Mouse (Mus musculus): Measurements from ENCODE around the gene Ccdc183.

Ccdc183 gene

DNA sequence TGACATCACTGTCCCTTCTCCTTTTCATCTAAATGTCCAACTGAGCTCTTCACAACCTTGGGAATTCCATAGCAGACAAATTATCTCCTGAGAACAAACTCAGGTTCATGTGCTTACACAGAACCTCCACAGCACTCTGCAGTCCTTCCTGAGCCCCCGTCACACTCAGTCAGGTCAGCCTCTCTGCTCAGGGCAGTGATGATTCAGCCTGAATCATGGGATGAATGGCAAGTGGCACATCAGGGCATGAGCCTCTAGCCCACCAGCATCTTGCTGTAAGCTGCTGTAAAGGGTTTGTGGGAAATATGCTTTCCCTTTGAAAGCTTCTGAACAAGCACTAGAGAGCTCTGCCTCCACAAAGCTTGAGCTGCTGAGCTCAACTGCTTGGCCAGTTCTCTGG, 18.7 kb downstream of the Ccdc183 start:
- Histone ChIP-seq H3K27me3 (ENCODE audit: insufficient read depth, low read length) (no peaks in the 10 kb centered on the region), H3K36me3 (ENCODE audit: insufficient read depth, low read length) (peaks cover 91% of the 10 kb centered on the region), H3K4me3 (replicated peaks; ENCODE audit: low read length) (no peak overlapping the region), H3K4me1 (replicated peaks; ENCODE audit: low read depth, low read length) (0 out of 2 replicates have a peak, but pooled peaks cover 3% of the 10 kb centered on the region), H3K9me3 (ENCODE audit: low read length) (no peaks in the 10 kb centered on the region)
- TF ChIP-seq CTCF (conservative IDR thresholded peaks at IDR 0.05; ENCODE audit: low read length) (no peak), POU5F1 (IDR thresholded peaks at IDR 0.05; ENCODE audit: borderline replicate concordance, low read length) (no peak), NANOG (IDR thresholded peaks at IDR 0.05; ENCODE audit: borderline replicate concordance, low read length) (no peak)

DNA sequence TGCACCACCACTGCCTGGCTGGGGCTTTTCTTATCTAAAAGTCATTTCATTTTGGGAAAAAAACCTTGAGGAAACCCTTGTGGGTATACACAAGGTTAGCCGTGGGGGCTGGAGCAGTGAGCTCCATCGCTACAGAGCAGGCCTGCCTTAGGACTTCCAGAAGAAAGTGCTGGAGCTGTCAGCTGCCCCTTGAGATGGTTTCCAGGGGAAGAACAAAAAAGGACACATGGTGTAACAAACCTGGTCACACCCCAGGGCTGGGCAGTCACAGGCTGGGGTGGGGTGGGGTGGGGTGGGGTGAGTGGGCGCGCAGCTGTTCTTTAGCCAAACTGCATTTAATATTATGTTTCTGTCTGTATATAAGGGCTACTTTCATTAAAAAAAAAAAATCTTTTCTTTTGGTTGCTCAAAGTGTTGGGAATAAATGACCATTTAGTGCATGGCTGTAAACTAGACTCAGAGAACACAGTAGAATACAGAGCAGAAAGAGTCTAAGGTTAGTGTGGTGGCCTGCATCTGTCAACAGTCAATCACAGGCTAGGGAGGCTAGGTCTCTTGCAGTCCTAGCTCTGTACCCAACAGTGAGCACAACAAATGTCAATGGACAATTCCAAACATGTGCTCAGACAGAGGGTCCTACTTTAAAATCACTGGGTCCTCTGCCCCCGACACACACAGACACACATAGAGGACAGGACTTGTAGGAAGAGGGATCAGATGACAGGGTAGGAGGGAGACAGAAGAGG, 20.5 kb downstream of the Ccdc183 start:
- H3K27me3 ChIP-seq (ENCODE audit: insufficient read depth, low read length), result no peaks in the 10 kb centered on the region
- peaks cover 3% of the 10 kb centered on the region; the same call in 1 of the 2 replicates for H3K4me1 ChIP-seq (replicated peaks; ENCODE audit: low read depth, low read length)
- no peaks in the 10 kb centered on the region for H3K9me3 ChIP-seq (ENCODE audit: low read length)
- peaks cover 95% of the 10 kb centered on the region for H3K36me3 ChIP-seq (ENCODE audit: insufficient read depth, low read length)
- TF ChIP-seq NANOG (IDR thresholded peaks at IDR 0.05; ENCODE audit: borderline replicate concordance, low read length), result no peak
- no peak overlapping the region for H3K4me3 ChIP-seq (replicated peaks; ENCODE audit: low read length)

DNA sequence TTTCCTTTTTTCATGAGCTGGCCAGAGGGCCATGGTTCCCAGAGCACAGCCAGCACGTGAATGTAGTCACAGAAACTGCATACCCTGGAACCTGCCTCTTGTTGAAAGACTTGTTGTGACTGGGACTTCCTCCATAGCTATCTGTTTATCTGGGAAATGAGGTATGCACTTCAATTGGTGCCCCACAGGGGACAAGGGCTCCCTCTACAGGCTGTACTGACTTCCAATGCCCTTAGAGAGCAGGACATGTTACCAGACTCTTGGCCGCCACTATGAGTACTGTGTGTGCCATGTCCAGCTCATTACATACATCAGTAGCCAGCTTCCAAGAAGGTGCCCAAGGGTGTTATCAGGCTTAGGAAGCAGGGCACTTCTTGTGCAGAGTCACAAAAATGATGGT, 25.6 kb downstream of the Ccdc183 start:
- Histone ChIP-seq H3K27me3 (ENCODE audit: insufficient read depth, low read length) (no peaks in the 10 kb centered on the region), H3K4me1 (replicated peaks; ENCODE audit: low read depth, low read length) (no peaks in the 10 kb centered on the region; the same call in 1 of the 2 replicates), H3K36me3 (ENCODE audit: insufficient read depth, low read length) (peaks cover 95% of the 10 kb centered on the region), H3K4me3 (replicated peaks; ENCODE audit: low read length) (no peak overlapping the region), H3K9me3 (ENCODE audit: low read length) (no peaks in the 10 kb centered on the region)
- TF ChIP-seq CTCF (conservative IDR thresholded peaks at IDR 0.05; ENCODE audit: low read length) (peak; percentile 61), NANOG (IDR thresholded peaks at IDR 0.05; ENCODE audit: borderline replicate concordance, low read length) (no peak), POU5F1 (IDR thresholded peaks at IDR 0.05; ENCODE audit: borderline replicate concordance, low read length) (no peak)

DNA sequence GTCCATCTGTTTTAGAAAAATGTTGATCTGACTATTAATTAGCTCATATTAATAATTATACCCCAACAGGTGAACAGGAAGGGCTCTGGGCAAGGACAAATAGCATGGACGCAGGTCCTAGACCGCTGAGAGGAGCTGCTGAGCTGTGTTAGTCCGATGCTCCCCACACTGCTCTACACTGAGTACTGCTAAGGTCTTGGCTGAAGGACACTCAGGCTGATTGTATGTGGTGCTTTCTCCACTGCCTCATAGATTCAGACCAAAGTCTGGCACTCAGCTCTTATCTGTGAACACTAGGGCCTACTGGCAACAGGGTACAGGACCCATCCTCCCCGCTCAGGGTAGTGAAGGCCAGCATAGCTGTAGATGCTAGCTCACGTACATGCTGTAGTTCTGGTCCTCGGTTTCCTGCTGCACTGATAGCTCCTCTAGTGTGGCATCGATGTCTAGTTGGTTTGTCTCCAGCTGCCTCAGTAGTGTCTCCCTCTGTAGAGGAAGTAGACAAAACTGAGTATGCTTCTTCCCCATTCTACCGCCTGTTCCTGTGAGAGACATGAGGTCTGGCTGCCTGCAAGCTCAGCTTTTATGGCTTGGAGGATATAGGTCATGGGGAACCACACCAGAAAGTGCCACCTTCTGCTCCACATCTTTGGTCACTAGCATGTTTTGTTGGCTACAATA, 29.1 kb downstream of the Ccdc183 start:
- no peaks in the 10 kb centered on the region for H3K27me3 ChIP-seq (ENCODE audit: insufficient read depth, low read length)
- peaks cover 16% of the 10 kb centered on the region for H3K4me1 ChIP-seq (replicated peaks; ENCODE audit: low read depth, low read length)
- H3K4me3 ChIP-seq (replicated peaks; ENCODE audit: low read length), result no peak overlapping the region
- peaks cover 99% of the 10 kb centered on the region for H3K36me3 ChIP-seq (ENCODE audit: insufficient read depth, low read length)
- TF ChIP-seq POU5F1 (IDR thresholded peaks at IDR 0.05; ENCODE audit: borderline replicate concordance, low read length) (no peak), NANOG (IDR thresholded peaks at IDR 0.05; ENCODE audit: borderline replicate concordance, low read length) (no peak), CTCF (conservative IDR thresholded peaks at IDR 0.05; ENCODE audit: low read length) (no peak)
- no peaks in the 10 kb centered on the region for H3K9me3 ChIP-seq (ENCODE audit: low read length)

DNA sequence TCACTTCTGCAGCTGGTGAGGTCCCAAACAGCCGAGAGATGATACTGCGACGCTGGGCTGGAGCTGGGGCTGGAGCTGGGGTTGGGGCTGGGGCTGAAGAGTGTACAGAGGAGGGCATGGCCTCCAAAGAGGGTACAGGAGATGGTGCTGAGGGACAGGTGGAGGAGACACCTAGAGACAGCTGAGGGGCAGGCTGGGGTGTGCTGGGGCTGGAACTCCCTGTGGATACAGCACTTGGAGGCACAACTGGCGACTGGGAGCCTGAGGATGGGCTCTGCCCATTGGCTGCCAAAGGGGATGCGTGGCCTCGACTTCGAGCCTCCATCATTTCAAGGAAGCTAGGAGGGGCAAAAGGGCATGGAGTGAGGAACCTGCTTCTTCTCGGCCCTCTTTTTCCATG, 30.2 kb downstream of the Ccdc183 start:
- H3K27me3 ChIP-seq (ENCODE audit: insufficient read depth, low read length), result 0 out of 2 replicates have a peak, but pooled peaks cover under 1% of the 10 kb centered on the region
- TF ChIP-seq NANOG (IDR thresholded peaks at IDR 0.05; ENCODE audit: borderline replicate concordance, low read length), result no peak
- H3K4me1 ChIP-seq (replicated peaks; ENCODE audit: low read depth, low read length), result peaks cover 27% of the 10 kb centered on the region
- peaks cover 99% of the 10 kb centered on the region for H3K36me3 ChIP-seq (ENCODE audit: insufficient read depth, low read length)
- no peak overlapping the region for H3K4me3 ChIP-seq (replicated peaks; ENCODE audit: low read length)
- H3K9me3 ChIP-seq (ENCODE audit: low read length), result no peaks in the 10 kb centered on the region

DNA sequence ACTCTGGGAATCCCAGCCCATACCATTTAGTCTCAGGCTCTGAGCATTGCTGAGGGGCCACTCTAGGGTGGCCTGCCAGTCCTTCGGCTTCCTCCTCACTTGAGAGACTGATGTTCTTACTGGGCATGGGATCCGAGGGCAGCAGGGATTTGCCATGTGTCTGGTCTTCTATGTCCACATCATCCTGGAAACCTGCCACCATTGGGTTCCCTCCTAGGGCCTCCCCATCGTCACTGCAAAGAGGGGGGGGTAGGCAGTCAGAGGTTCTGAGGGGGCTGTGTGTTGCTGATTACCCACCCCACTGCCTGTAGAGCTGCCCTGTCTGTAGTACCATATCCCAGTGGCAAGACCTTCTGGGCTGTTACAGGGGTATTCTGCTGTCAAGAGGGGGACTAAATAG, 31.9 kb downstream of the Ccdc183 start:
- Histone ChIP-seq H3K9me3 (ENCODE audit: low read length) (no peaks in the 10 kb centered on the region), H3K27me3 (ENCODE audit: insufficient read depth, low read length) (peaks cover 14% of the 10 kb centered on the region), H3K36me3 (ENCODE audit: insufficient read depth, low read length) (peaks cover 85% of the 10 kb centered on the region), H3K4me1 (replicated peaks; ENCODE audit: low read depth, low read length) (peaks cover 42% of the 10 kb centered on the region), H3K4me3 (replicated peaks; ENCODE audit: low read length) (no peak overlapping the region)
- TF ChIP-seq NANOG (IDR thresholded peaks at IDR 0.05; ENCODE audit: borderline replicate concordance, low read length) (no peak), CTCF (conservative IDR thresholded peaks at IDR 0.05; ENCODE audit: low read length) (no peak), POU5F1 (IDR thresholded peaks at IDR 0.05; ENCODE audit: borderline replicate concordance, low read length) (no peak)

DNA sequence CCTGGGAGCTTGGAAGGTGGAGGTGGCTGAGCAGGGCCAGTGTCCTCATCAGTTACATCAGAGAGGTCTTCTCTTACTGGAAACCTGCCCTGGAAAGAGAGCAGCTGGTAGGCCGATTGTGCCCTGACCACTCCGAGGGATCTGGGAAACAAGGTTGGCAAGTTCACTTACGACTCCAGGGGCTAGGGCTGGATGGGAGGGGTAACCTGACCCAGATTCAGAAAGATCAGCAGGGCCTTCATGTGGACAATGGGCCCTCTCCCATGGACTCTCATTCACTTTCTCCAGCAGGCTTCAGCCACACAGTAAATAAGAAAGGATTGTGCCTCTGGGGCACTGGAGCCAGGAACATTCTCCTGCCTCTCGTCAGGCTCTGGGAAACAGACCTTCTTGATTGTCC, 32.6 kb downstream of the Ccdc183 start:
- H3K9me3 ChIP-seq (ENCODE audit: low read length), result no peaks in the 10 kb centered on the region
- peaks cover 78% of the 10 kb centered on the region for H3K36me3 ChIP-seq (ENCODE audit: insufficient read depth, low read length)
- H3K4me1 ChIP-seq (replicated peaks; ENCODE audit: low read depth, low read length), result peaks cover 47% of the 10 kb centered on the region
- H3K27me3 ChIP-seq (ENCODE audit: insufficient read depth, low read length), result peaks cover 21% of the 10 kb centered on the region
- TF ChIP-seq POU5F1 (IDR thresholded peaks at IDR 0.05; ENCODE audit: borderline replicate concordance, low read length) (no peak), CTCF (conservative IDR thresholded peaks at IDR 0.05; ENCODE audit: low read length) (no peak), NANOG (IDR thresholded peaks at IDR 0.05; ENCODE audit: borderline replicate concordance, low read length) (no peak)
- H3K4me3 ChIP-seq (replicated peaks; ENCODE audit: low read length), result no peak overlapping the region

DNA sequence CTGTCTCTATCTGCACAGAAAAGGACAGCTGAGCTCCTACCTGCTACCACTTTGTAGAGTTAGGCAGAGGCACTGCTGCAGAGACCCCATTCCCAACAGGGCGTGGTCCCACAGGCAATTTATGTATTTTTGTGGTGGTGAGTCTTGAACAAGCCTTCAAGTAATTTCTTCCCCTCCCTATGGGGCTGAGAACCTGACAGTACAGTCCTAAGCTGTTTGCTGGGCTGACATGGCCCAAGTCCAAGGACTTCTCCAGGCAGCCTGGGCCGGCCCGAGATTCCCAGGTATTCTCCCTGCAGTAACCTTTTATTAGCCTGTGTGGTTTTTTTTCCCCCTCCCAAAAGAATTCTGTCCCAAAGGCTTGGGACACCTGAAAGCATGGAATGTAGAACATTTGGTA, 33.3 kb downstream of the Ccdc183 start:
- Histone ChIP-seq H3K27me3 (ENCODE audit: insufficient read depth, low read length) (peaks cover 28% of the 10 kb centered on the region), H3K4me1 (replicated peaks; ENCODE audit: low read depth, low read length) (peaks cover 53% of the 10 kb centered on the region), H3K36me3 (ENCODE audit: insufficient read depth, low read length) (peaks cover 71% of the 10 kb centered on the region), H3K9me3 (ENCODE audit: low read length) (no peaks in the 10 kb centered on the region), H3K4me3 (replicated peaks; ENCODE audit: low read length) (no peak overlapping the region)
- TF ChIP-seq POU5F1 (IDR thresholded peaks at IDR 0.05; ENCODE audit: borderline replicate concordance, low read length) (no peak), CTCF (conservative IDR thresholded peaks at IDR 0.05; ENCODE audit: low read length) (no peak), NANOG (IDR thresholded peaks at IDR 0.05; ENCODE audit: borderline replicate concordance, low read length) (no peak)
